8 mouse cellular contexts compared by ENCODE assay signal in the genomic region with DNA sequence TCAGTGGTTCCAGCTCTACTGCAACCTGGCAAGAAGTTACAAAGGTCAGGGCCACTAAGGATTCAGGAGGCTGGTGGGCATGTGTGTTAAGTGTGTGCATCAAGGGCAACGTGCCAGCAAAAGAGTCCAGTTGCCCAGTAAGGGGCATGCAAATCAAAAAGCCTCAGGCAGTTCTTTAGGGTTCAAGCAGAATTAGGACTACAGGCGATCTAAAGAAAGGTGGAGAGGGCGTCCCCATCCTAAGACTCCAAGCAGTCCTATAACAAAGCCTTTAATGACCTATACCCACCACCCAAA. TPM values are rescaled to one million over a fixed set of nuclear protein-coding genes. Genes with fewer than 3 reads are reported as not detected.
DNase-seq lines count a peak whose midpoint lies in the region; ATAC-seq lines count a peak whose summit lies in the region.

No protein-coding gene starts in this region.

- peak overlapping the region; percentile 91 for H3K27ac ChIP-seq in lung, embryonic 15.5 days
- peak overlapping the region; percentile 93 for H3K27ac ChIP-seq in embryonic facial prominence, embryonic 13.5 days
- peak overlapping the region; percentile 95 for H3K27ac ChIP-seq in midbrain, embryonic 15.5 days

- WGBS in lung, embryonic 15.5 days = 16% methylated on average over 3 of the region's 3 CpGs
- WGBS in embryonic facial prominence, embryonic 13.5 days = 11% methylated on average over 3 of the region's 3 CpGs
- 12% methylated on average over 3 of the region's 3 CpGs for whole genome bisulfite sequencing in midbrain, embryonic 15.5 days

- H3K9ac ChIP-seq in lung, embryonic 15.5 days = peak overlapping the region; percentile 87
- H3K9ac ChIP-seq in embryonic facial prominence, embryonic 13.5 days = peak overlapping the region; percentile 94
- H3K9ac ChIP-seq in midbrain, embryonic 15.5 days = peak overlapping the region; percentile 85

- peak overlapping the region; percentile 88 for H3K4me2 ChIP-seq in lung, embryonic 15.5 days
- peak overlapping the region; percentile 92 for H3K4me2 ChIP-seq in embryonic facial prominence, embryonic 13.5 days
- peak overlapping the region; percentile 84 for H3K4me2 ChIP-seq in midbrain, embryonic 15.5 days

- DNase-seq in lung, adult 18-20 months = no peak
- peak; percentile 52 to 61 for DNase-seq in kidney, adult 8-10 months
- DNase-seq in adrenal gland, postnatal 36 days = no peak
- no peak for DNase-seq in thymus, adult 18-20 months
- DNase-seq in frontal cortex, postnatal 10 days (ENCODE audit: low spot score in 2 of 2) = no peak

- H3K9me3 ChIP-seq in lung, embryonic 15.5 days = no peaks in the 10 kb centered on the region
- H3K9me3 ChIP-seq in embryonic facial prominence, embryonic 13.5 days = no peaks in the 10 kb centered on the region
- H3K9me3 ChIP-seq in midbrain, embryonic 15.5 days = no peaks in the 10 kb centered on the region

- H3K4me3 ChIP-seq in lung, embryonic 15.5 days = peak overlapping the region; percentile 66
- peak overlapping the region; percentile 88 for H3K4me3 ChIP-seq in embryonic facial prominence, embryonic 13.5 days
- H3K4me3 ChIP-seq in midbrain, embryonic 15.5 days = peak overlapping the region; percentile 80

- peaks cover 43% of the 10 kb centered on the region for H3K36me3 ChIP-seq in lung, embryonic 15.5 days
- H3K36me3 ChIP-seq in embryonic facial prominence, embryonic 13.5 days = peaks cover 59% of the 10 kb centered on the region
- peaks cover 33% of the 10 kb centered on the region for H3K36me3 ChIP-seq in midbrain, embryonic 15.5 days (replicated peaks)

- no peak for ATAC-seq in lung, embryonic 15.5 days (ENCODE audit: borderline replicate concordance, extremely low read depth, low FRiP score, low TSS enrichment)
- no peak; the same call in 1 of the 2 replicates for ATAC-seq in embryonic facial prominence, embryonic 13.5 days (ENCODE audit: insufficient number of reproducible peaks, insufficient read depth, low FRiP score, low TSS enrichment, low read depth)
- no peak; the same call in 1 of the 2 replicates for ATAC-seq in midbrain, embryonic 15.5 days (replicated peaks)

- H3K4me1 ChIP-seq in lung, embryonic 15.5 days = peaks cover 46% of the 10 kb centered on the region
- peaks cover 48% of the 10 kb centered on the region for H3K4me1 ChIP-seq in embryonic facial prominence, embryonic 13.5 days
- peaks cover 38% of the 10 kb centered on the region for H3K4me1 ChIP-seq in midbrain, embryonic 15.5 days

- no peaks in the 10 kb centered on the region for H3K27me3 ChIP-seq in lung, embryonic 15.5 days
- H3K27me3 ChIP-seq in embryonic facial prominence, embryonic 13.5 days = no peaks in the 10 kb centered on the region
- H3K27me3 ChIP-seq in midbrain, embryonic 15.5 days (replicated peaks) = no peaks in the 10 kb centered on the region

RNA-seq across cellular contexts. Expression of a gene that starts 0.8 kb away (rescaled TPM):
- 101 and 119 TPM in 2 replicates for polyA plus RNA-seq in lung, embryonic 15.5 days (2015; fragmentation: Nextera tagmentation; extraction: Ambion mirVana)
- 131 and 135 TPM in 2 replicates for polyA plus RNA-seq in embryonic facial prominence, embryonic 13.5 days (2015; fragmentation: Nextera tagmentation; extraction: Ambion mirVana)
- 114 and 122 TPM in 2 replicates for polyA plus RNA-seq in midbrain, embryonic 15.5 days (2015; fragmentation: Nextera tagmentation; extraction: Ambion mirVana)
- total RNA-seq in adrenal gland, postnatal 36 days (2021) = 10 to 100 TPM; 83.6 to 83.8 TPM

RNA-seq across cellular contexts. Expression of a gene that starts 1.1 kb away (rescaled TPM):
- 150 and 162 TPM in 2 replicates for polyA plus RNA-seq in lung, embryonic 15.5 days (2015; fragmentation: Nextera tagmentation; extraction: Ambion mirVana)
- 167 and 170 TPM in 2 replicates for polyA plus RNA-seq in embryonic facial prominence, embryonic 13.5 days (2015; fragmentation: Nextera tagmentation; extraction: Ambion mirVana)
- 180 and 181 TPM in 2 replicates for polyA plus RNA-seq in midbrain, embryonic 15.5 days (2015; fragmentation: Nextera tagmentation; extraction: Ambion mirVana)
- total RNA-seq in adrenal gland, postnatal 36 days (2021) = 100 to 1,000 TPM; 127 to 165 TPM

RNA-seq across cellular contexts. Expression of a gene that starts 7.3 kb away (rescaled TPM):
- polyA plus RNA-seq in lung, embryonic 15.5 days (2015; fragmentation: Nextera tagmentation; extraction: Ambion mirVana) = 0.37 and 0.38 TPM in 2 replicates
- polyA plus RNA-seq in embryonic facial prominence, embryonic 13.5 days (2015; fragmentation: Nextera tagmentation; extraction: Ambion mirVana) = 0.10 and 0.37 TPM in 2 replicates
- polyA plus RNA-seq in midbrain, embryonic 15.5 days (2015; fragmentation: Nextera tagmentation; extraction: Ambion mirVana) = 0.11 and 0.14 TPM in 2 replicates
- total RNA-seq in adrenal gland, postnatal 36 days (2021) = under 1 TPM in 1 of 2 experiments, not detected in 1; 0.13 TPM

RNA-seq across cellular contexts. Expression of a gene that starts 8.2 kb away (rescaled TPM):
- 1,970 and 2,089 TPM in 2 replicates for polyA plus RNA-seq in lung, embryonic 15.5 days (2015; fragmentation: Nextera tagmentation; extraction: Ambion mirVana)
- polyA plus RNA-seq in embryonic facial prominence, embryonic 13.5 days (2015; fragmentation: Nextera tagmentation; extraction: Ambion mirVana) = 1,478 and 1,672 TPM in 2 replicates
- polyA plus RNA-seq in midbrain, embryonic 15.5 days (2015; fragmentation: Nextera tagmentation; extraction: Ambion mirVana) = 659 and 665 TPM in 2 replicates
- total RNA-seq in adrenal gland, postnatal 36 days (2021) = 100 to 1,000 TPM; 853 to 925 TPM

RNA-seq across cellular contexts. Expression of a gene that starts 10.8 kb away (rescaled TPM):
- 27.9 and 33.3 TPM in 2 replicates for polyA plus RNA-seq in lung, embryonic 15.5 days (2015; fragmentation: Nextera tagmentation; extraction: Ambion mirVana)
- polyA plus RNA-seq in embryonic facial prominence, embryonic 13.5 days (2015; fragmentation: Nextera tagmentation; extraction: Ambion mirVana) = 18.3 and 19.7 TPM in 2 replicates
- polyA plus RNA-seq in midbrain, embryonic 15.5 days (2015; fragmentation: Nextera tagmentation; extraction: Ambion mirVana) = 8.0 and 8.3 TPM in 2 replicates
- 10 to 100 TPM; 21.2 to 35.5 TPM for total RNA-seq in adrenal gland, postnatal 36 days (2021)

Comparison
In these comparisons a context has a peak if more than half of its experiments do, and no peak if none do; other contexts are left out.
1. DNase-seq: peak in kidney, adult 8-10 months (2 of 2); none in lung, adult 18-20 months (0 of 2), adrenal gland, postnatal 36 days (0 of 2), thymus, adult 18-20 months (0 of 2) and frontal cortex, postnatal 10 days (0 of 2).
2. Peak in every context shown above with its lines, with median percentiles within 50 percentile points of each other: H3K27ac ChIP-seq, H3K4me2 ChIP-seq, H3K4me3 ChIP-seq and H3K9ac ChIP-seq.